Mouse (Mus musculus) layer of hippocampus, adult 2 months (tissue): Measurements from ENCODE around the gene Cd44. TPM values are rescaled to one million over a fixed set of nuclear protein-coding genes. Genes with fewer than 3 reads are reported as not detected.

Experiments
- DNase-seq, 2 experiments: peaks; one replicate each; pipeline ENCODE4 v3.0.0; 2022; ENCODE audit warnings: low spot score in 2 of 2
- H3K27ac ChIP-seq: fragments of 200-600 bp; 2 replicates; pipeline ENCODE4 v1.8.1; 2022
- H3K4me3 ChIP-seq: fragments of 200-600 bp; 2 replicates; pipeline ENCODE4 v1.8.1; 2022; ENCODE audit warnings: mild to moderate bottlenecking
- CTCF ChIP-seq: fragments of 200-600 bp; conservative IDR thresholded peaks from 2 replicates; pipeline ENCODE4 v1.8.1; 2022; ENCODE audit warnings: antibody characterized with exemption, mild to moderate bottlenecking, moderate library complexity
- total RNA-seq, 2 experiments: library from RNA; stranded (reverse); gene quantifications; 2 replicates each; pipeline ENCODE4 v1.2.3; 2021

Cd44 gene
- total RNA-seq, 2 experiments from 2014 or later = 3.1 to 3.2 TPM

DNA sequence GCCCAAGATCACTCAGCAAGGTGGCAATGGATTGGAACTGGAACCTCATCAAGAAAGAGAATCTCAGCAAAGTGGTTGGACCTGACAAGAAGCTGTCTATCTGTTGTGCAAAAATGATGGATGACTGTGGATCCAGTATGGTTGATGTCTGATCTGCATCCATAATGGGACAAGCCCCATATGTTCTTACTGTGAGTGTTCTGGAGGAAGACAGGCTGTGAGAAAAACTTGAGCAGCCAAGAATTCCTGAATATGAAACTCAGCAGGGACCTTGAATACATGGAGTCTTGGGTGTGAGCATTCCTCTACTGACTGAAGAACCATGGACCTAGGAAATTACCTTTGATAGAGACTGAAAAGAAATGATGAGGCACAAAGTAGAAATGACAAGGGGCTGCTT is 32.3 kb upstream of the Cd44 start:
- Histone ChIP-seq H3K4me3 (no peak overlapping the region), H3K27ac (no peak overlapping the region)
- DNase-seq = no peak
- no peak for TF ChIP-seq CTCF

DNA sequence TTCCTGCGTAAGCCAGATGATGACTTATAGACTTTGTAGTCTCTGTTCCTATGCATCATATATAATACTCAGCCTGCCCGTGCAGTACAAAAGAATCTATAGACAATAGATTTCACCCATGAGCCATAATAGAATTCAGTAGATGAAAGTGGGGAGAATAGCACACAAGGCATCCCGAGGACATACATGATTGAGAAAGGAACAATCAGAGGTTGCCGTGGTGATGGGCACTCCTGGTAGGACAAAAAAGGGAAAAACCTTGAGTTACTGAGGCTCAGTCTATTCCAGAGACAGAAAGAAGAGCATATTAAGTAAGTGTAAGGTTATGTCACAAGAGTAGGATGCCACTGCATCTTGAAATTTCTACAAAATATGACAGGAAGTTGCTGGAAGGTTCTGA is 31.7 kb upstream of the Cd44 start:
- Histone ChIP-seq H3K27ac (no peak overlapping the region), H3K4me3 (no peak overlapping the region)
- no peak for DNase-seq
- no peak for TF ChIP-seq CTCF

DNA sequence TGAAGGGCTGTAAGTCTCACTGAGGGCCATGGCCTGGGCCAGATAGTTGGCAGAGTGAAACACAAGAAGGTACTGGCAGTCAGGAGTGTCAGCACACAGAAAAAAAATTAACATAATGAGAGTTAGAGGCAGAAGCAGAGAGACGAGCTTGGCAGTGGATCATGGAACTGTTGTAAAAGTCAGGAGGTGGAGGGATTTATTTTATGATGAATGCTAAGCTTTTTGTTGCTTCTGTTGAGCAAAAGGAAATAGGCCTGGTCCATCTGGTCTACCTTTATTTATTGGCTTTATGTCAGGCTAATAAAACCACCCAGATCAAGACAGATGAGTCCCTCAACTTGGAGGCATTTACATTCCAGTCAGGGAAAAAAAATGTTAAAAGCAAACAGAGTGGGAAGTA is 31.2 kb upstream of the Cd44 start:
- no peak overlapping the region for H3K4me3 ChIP-seq
- no peak for TF ChIP-seq CTCF
- no peak overlapping the region for H3K27ac ChIP-seq
- no peak for DNase-seq

DNA sequence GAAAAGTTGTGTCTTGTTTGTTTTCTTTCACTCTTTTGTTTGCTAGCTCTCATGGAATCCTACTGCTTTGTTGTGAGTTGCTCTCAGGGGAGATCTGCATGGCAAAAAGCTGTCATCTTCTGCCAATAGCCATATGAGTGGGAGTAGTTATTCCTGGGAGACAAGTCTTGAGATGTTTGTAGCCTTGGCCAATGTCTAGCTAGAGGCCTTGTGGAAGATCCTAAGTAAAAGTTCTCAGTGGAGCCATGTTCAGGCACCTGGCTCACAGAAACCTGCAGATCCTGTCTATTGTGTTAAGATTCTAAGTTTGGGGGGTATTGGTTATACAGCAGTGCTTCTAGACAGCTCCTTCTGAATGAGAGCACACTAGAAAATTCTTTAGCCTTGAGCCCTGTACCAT is 26.7 kb upstream of the Cd44 start:
- Histone ChIP-seq H3K4me3 (no peak overlapping the region), H3K27ac (no peak overlapping the region)
- DNase-seq = no peak
- no peak for TF ChIP-seq CTCF

DNA sequence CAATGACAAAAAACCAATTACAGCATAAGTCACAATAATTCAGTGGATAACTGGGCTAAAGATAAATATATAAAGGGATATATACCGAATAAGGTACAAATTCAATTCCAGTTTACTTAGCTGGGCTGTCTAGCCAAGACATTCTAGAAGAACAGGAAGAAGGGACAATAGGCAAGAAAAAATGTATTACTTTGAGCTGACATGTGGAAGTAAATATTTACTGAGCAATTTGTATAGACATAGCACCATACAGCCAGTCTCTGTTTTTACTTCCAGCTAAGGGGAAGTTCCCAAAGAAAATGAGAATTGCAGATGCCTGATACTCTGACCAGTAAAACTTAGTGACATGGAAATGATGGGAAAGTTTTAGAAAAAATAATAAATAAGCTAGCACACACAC is 23.0 kb upstream of the Cd44 start:
- no peak for TF ChIP-seq CTCF
- no peak overlapping the region for H3K27ac ChIP-seq
- no peak for DNase-seq
- no peak overlapping the region for H3K4me3 ChIP-seq

DNA sequence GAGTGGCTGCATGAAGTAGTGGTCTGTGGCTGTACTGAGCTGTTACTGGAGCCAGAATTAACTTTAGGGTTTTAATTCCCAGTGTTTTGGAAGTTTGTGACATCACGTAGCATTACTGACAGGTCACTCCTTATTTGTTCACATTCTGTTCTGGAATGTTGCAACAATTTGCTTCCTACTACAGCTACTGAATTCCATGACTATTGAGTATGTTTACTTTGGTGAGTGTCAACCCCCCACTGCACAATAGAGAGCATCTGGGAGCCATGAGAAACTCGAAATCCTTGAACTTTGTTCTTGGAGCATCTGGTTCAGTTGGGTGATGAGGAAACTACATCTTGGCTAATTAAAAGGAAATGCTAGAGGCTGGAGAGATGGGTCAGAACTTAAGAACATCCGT is 22.2 kb upstream of the Cd44 start:
- Histone ChIP-seq H3K27ac (no peak overlapping the region), H3K4me3 (no peak overlapping the region)
- TF ChIP-seq CTCF = no peak
- DNase-seq = no peak

DNA sequence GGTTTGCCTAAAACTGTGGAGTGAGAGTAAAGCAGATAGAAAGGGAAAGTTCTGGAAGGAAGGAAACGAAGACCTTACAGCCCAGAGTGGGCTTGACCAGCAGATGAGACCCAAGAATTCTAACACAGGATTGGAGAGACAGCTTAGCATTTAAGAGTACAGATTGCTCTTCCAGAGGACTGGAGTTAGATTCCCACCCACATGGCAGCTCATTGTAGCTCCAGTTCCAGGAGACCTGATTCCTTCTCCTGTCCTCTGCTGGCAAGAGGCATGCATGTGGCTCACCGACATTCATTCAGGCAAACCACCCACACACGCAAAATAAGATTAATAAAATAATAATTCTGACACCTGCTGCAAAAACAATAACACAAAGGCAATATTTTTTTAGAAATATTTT is 20.6 kb upstream of the Cd44 start:
- no peak for DNase-seq
- no peak for TF ChIP-seq CTCF
- Histone ChIP-seq H3K4me3 (no peak overlapping the region), H3K27ac (no peak overlapping the region)

DNA sequence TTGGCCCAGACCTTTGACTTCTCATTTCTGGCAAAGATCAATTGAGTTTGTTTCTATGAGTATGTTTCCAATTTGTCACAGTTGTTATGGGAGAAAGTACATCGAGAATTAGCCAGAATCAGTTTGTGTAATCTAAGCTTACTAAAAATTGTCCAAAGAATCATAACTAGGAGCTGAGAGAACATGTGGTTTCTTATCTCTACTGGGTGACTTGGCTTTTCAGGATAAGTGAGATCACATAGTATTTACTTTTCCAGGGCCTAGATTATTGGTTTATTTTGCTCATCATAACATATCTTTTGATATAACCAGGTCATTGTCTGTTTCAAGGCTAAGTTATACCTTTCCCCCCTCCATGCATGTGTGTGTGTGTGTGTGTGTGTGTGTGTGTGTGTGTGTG is 16.8 kb upstream of the Cd44 start:
- Histone ChIP-seq H3K27ac (no peak overlapping the region), H3K4me3 (no peak overlapping the region)
- no peak for TF ChIP-seq CTCF
- DNase-seq = no peak

DNA sequence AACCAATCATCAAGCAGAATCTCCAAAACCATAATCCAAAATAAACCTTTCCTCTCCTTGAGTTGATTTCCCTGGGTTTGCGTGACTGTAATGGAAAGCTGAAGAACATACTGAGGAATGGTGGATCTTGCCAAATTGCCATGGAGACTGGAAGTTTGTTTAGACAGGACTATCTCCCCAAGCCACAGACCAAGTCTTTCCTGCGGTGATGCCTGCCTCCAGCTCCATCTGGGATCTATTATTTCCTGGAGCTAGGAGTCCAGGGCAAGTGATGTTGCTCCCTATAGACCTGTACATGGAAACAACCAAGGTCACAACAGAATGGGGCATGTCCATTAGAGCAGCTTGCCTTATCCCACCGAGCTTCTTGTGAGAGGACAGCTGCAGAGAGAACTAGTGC is 15.1 kb upstream of the Cd44 start:
- Histone ChIP-seq H3K4me3 (no peak overlapping the region), H3K27ac (no peak overlapping the region)
- DNase-seq = peak in 1 of 2 experiments; percentile 51
- TF ChIP-seq CTCF = no peak

DNA sequence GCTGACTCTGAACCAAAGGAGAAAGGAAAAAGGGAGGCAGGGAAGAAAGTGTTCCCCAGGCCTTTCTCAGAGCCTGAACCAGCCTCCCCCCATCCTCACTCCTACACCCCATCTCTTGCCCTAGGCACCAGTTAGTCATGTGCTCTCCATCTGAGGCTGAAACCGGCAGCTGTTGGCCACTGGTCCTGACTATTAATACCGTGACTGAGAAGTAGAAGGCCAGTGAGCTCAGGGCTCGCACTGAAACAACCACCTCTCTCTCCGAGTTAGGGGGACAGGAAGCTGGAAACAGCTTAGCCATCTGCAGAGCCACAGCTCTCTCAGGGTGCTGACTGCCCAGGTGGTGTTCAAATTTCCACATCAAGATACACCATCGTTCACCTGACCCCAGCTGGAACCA is 13.2 kb upstream of the Cd44 start:
- Histone ChIP-seq H3K27ac (no peak overlapping the region), H3K4me3 (no peak overlapping the region)
- DNase-seq = no peak
- no peak for TF ChIP-seq CTCF

DNA sequence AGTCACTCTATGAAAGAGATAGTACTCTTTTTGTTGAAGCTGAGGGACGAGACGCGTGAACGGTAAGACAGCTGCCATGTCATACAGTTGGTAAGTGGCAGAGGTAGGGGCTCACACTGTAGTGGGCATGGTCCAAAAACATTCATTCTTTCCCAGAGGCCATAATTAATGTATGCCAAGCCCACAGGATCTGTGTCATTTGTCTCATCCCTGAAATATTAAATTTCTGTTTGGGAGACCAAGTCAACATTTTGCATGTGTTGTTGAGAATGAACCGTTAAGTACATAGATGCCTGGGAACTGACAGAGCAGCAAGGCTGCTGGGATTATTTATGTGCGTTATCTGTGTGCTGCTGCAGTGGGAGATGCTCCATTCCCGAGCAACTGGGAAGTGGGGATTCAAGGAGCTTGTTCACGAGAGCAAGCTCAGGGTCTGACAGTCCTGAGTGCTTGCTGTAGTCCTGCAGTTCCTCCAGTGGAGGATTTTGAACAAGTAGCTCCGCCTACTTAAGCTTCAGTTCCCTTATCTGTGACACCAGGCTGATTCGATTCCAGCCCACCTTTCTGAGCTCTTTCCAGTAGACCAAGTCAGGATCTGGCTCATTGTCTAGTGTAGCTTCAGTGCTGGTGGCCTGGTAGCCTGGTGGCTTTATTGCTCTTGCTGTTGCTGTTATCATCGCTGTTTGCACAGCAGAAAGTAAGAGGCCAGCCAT is 12.5 kb upstream of the Cd44 start:
- Histone ChIP-seq H3K27ac (no peak overlapping the region), H3K4me3 (no peak overlapping the region)
- no peak for TF ChIP-seq CTCF
- DNase-seq = no peak

DNA sequence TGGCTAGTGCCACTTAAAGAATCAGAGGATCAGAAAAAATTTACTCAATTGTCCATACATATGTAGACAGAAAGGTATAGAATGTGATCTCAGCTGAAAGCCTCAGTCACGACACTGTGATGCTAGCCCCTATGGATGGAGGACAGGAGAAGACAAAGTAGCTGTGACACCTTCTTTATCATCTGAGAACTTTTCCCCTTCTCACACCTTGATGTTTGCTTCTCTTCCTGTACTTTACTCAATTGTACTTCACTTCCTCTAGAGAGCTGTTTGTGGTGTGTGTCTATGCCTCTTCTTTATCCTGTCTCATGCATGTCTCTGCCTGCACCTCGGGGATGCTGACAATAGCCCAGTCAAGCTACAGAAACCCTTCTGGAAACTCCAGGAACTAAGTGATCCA is 11.5 kb upstream of the Cd44 start:
- no peak for DNase-seq
- no peak overlapping the region for H3K27ac ChIP-seq
- TF ChIP-seq CTCF = no peak
- H3K4me3 ChIP-seq = no peak overlapping the region

DNA sequence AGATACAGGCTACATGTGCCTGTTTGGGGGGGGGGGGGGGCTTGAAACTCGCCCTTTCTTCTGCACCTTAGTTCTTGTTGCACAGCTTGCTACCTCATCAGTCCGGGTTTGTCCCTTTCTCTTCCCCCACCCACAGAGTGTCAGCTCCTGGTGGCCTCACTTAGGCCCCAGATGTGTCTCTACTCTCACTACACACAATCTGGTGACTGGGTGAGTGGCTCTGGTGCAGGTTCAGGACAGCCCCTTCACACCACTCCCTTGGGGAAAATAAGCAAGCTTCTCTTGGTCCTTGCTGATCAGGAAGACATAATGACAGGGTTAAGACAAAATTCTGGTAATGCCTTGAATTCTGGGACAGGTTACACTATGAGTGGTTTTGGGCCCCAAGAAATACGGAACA is 11.0 kb upstream of the Cd44 start:
- no peak for DNase-seq
- no peak for TF ChIP-seq CTCF
- H3K27ac ChIP-seq = no peak overlapping the region
- no peak overlapping the region for H3K4me3 ChIP-seq

DNA sequence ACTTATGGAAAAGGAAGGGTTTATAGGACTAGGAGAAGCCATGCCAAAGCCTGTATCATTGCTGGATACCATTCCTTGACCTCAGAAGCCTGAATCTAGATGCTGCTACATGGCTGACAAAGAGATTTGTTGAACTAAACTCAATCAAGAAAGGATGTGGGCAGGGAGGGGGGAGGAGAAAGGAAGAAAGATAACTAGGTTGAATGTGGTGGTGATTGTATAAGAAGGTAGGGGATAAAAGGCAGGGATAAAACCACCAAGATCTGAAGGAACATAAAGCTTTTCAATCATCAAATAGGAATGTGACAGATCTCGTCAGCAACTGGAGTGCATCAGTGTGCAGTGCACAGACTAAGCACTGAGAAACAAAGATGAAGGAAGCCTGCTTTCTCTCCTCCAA is 7.9 kb upstream of the Cd44 start:
- no peak for TF ChIP-seq CTCF
- DNase-seq = no peak
- Histone ChIP-seq H3K4me3 (no peak overlapping the region), H3K27ac (no peak overlapping the region)

DNA sequence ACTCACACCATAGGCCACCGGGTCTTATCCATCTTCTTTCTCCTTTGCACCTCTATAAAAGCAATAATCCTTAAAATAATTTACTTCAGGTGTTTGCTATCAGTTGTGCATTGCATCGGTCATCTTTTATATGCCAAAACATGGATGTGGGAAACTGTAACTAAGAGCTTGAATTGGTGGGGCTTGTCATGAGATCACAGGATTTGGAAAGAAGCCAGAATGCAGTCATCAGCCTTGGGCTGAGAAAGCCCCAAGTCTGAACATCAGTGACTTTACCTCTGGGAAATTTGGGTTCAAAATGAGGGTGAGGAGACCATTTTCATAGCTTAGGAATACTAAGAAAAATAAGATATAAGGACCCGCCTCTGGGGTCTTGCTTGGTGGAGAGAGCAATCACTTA is 4.1 kb upstream of the Cd44 start:
- no peak for DNase-seq
- Histone ChIP-seq H3K27ac (no peak overlapping the region), H3K4me3 (no peak overlapping the region)
- TF ChIP-seq CTCF = no peak
